Mouse (Mus musculus) kidney, adult 2 months (tissue): ENCODE results near the gene Rem2. TPM values are rescaled to one million over a fixed set of nuclear protein-coding genes. Genes with fewer than 3 reads are reported as not detected.

Experiments used
- DNase-seq: peaks from one replicate; pipeline ENCODE4 v3.0.0; 2021
- H3K27ac ChIP-seq: fragments of 200-500 bp; 2 replicates; pipeline ENCODE4 v1.5.1; 2012; ENCODE audit warnings: low read depth, low read length, control low read depth, inconsistent platforms; ENCODE audit not compliant: insufficient read depth
- H3K27me3 ChIP-seq: fragments of 200-500 bp; replicated peaks from 2 replicates; pipeline ENCODE4 v1.6.1; 2012; ENCODE audit warnings: mild to moderate bottlenecking, moderate library complexity, low read length, inconsistent platforms; ENCODE audit not compliant: control insufficient read depth, insufficient read depth
- H3K36me3 ChIP-seq: fragments of 200-500 bp; 2 replicates; pipeline ENCODE4 v1.6.1; 2012; ENCODE audit warnings: mild to moderate bottlenecking, moderate library complexity, low read length, inconsistent platforms; ENCODE audit not compliant: control insufficient read depth, insufficient read depth
- H3K4me1 ChIP-seq: fragments of 200-500 bp; 2 replicates; pipeline ENCODE4 v1.6.1; 2011; ENCODE audit warnings: low read length; ENCODE audit not compliant: control insufficient read depth, insufficient read depth
- H3K4me3 ChIP-seq: fragments of 200-500 bp; 2 replicates; pipeline ENCODE4 v1.5.1; 2011; ENCODE audit warnings: mild to moderate bottlenecking, low read depth, low read length, control low read depth; ENCODE audit not compliant: insufficient read depth
- CTCF ChIP-seq: fragments of 200-500 bp; conservative IDR thresholded peaks from 2 replicates; pipeline ENCODE4 v1.5.1; 2011; ENCODE audit warnings: low read depth, mild to moderate bottlenecking, control low read depth, low read length, moderate library complexity, mixed read lengths; ENCODE audit not compliant: insufficient read depth, insufficient read length
- POLR2A ChIP-seq: fragments of 200-500 bp; IDR thresholded peaks from one replicate; pipeline ENCODE4 v1.6.1; 2011; ENCODE audit warnings: low read depth, low read length, control low read depth
- WGBS: fragments of 180-500 bp; shearing (Covaris S2); methylation state at CpG from one replicate; pipeline ENCODE4 v1.1.7; 2018; 5-methylcytosine and 5-hydroxymethylcytosine counted together
- polyA plus RNA-seq: library from polyadenylated mRNA; depleted of rRNA; stranded (reverse); fragments of >200 nt; gene quantifications from 2 replicates; pipeline ENCODE4 v1.2.3, GENCODE M21; 2012

Rem2 gene
- polyA plus RNA-seq, 1 experiment = 0.23 TPM

- 91% methylated on average over 5 of the region's 5 CpGs for WGBS
- no peak overlapping the region for H3K27ac ChIP-seq
- H3K36me3 ChIP-seq = no peaks in the 10 kb centered on the region
- DNase-seq = no peak
- TF ChIP-seq POLR2A (no peak), CTCF (no peak)
- H3K4me1 ChIP-seq = no peaks in the 10 kb centered on the region
- H3K27me3 ChIP-seq = no peaks in the 10 kb centered on the region
- no peak overlapping the region for H3K4me3 ChIP-seq
Observed at GRCm38 (mm10) chr14:54493236-54493635, 17.3 kb downstream of the Rem2 start.

- peak; percentile 79 for DNase-seq
- TF ChIP-seq CTCF (peak; percentile 97), POLR2A (no peak)
- H3K36me3 ChIP-seq = no peaks in the 10 kb centered on the region
- under 1% methylated on average over 3 of the region's 3 CpGs for WGBS
- no peaks in the 10 kb centered on the region for H3K4me1 ChIP-seq
- H3K4me3 ChIP-seq = no peak overlapping the region
- H3K27ac ChIP-seq = no peak overlapping the region
- no peaks in the 10 kb centered on the region for H3K27me3 ChIP-seq
Observed at GRCm38 (mm10) chr14:54494234-54494633, 18.3 kb downstream of the Rem2 start.

- Histone ChIP-seq H3K4me3 (no peak overlapping the region), H3K27me3 (no peaks in the 10 kb centered on the region), H3K4me1 (no peaks in the 10 kb centered on the region), H3K27ac (no peak overlapping the region), H3K36me3 (no peaks in the 10 kb centered on the region)
- DNase-seq = peak; percentile 82
- 77% methylated on average over 14 of the region's 14 CpGs for WGBS
- no peak for TF ChIP-seq POLR2A
- no peak for TF ChIP-seq CTCF
Observed at GRCm38 (mm10) chr14:54496706-54497105, 20.8 kb downstream of the Rem2 start.

GRCm38 (mm10) chr14:54499330-54499729 lies 23.4 kb downstream of the Rem2 start:
- Histone ChIP-seq H3K4me3 (no peak overlapping the region), H3K27ac (no peak overlapping the region), H3K4me1 (no peaks in the 10 kb centered on the region), H3K27me3 (no peaks in the 10 kb centered on the region), H3K36me3 (no peaks in the 10 kb centered on the region)
- TF ChIP-seq CTCF (no peak), POLR2A (no peak)
- DNase-seq = no peak
- 75% methylated on average over 2 of the region's 2 CpGs for WGBS

GRCm38 (mm10) chr14:54501365-54501764 lies 25.5 kb downstream of the Rem2 start:
- Histone ChIP-seq H3K27me3 (no peaks in the 10 kb centered on the region), H3K27ac (no peak overlapping the region), H3K4me3 (no peak overlapping the region), H3K36me3 (no peaks in the 10 kb centered on the region), H3K4me1 (no peaks in the 10 kb centered on the region)
- no peak for TF ChIP-seq POLR2A
- no peak for TF ChIP-seq CTCF
- WGBS = 69% methylated on average over 2 of the region's 2 CpGs
- DNase-seq = no peak

GRCm38 (mm10) chr14:54503092-54503491 lies 27.2 kb downstream of the Rem2 start:
- TF ChIP-seq CTCF = no peak
- no peak for TF ChIP-seq POLR2A
- Histone ChIP-seq H3K27me3 (no peaks in the 10 kb centered on the region), H3K27ac (no peak overlapping the region), H3K36me3 (no peaks in the 10 kb centered on the region; the same call in 1 of the 2 replicates), H3K4me3 (no peak overlapping the region), H3K4me1 (no peaks in the 10 kb centered on the region)
- DNase-seq = no peak
- 81% methylated on average over 2 of the region's 2 CpGs for WGBS

- no peaks in the 10 kb centered on the region for H3K4me1 ChIP-seq
- 81% methylated on average over 9 of the region's 9 CpGs for WGBS
- no peak overlapping the region for H3K4me3 ChIP-seq
- DNase-seq = no peak
- no peak overlapping the region for H3K27ac ChIP-seq
- peaks cover 7% of the 10 kb centered on the region for H3K36me3 ChIP-seq
- TF ChIP-seq POLR2A (no peak), CTCF (no peak)
- no peaks in the 10 kb centered on the region for H3K27me3 ChIP-seq
Observed at GRCm38 (mm10) chr14:54509774-54510173, 33.9 kb downstream of the Rem2 start.
